Mouse (Mus musculus): Measurements from ENCODE around the gene Rpn2.
A peak's percentile ranks its signal among the peaks of the same experiment; 100 is the strongest.

DNA sequence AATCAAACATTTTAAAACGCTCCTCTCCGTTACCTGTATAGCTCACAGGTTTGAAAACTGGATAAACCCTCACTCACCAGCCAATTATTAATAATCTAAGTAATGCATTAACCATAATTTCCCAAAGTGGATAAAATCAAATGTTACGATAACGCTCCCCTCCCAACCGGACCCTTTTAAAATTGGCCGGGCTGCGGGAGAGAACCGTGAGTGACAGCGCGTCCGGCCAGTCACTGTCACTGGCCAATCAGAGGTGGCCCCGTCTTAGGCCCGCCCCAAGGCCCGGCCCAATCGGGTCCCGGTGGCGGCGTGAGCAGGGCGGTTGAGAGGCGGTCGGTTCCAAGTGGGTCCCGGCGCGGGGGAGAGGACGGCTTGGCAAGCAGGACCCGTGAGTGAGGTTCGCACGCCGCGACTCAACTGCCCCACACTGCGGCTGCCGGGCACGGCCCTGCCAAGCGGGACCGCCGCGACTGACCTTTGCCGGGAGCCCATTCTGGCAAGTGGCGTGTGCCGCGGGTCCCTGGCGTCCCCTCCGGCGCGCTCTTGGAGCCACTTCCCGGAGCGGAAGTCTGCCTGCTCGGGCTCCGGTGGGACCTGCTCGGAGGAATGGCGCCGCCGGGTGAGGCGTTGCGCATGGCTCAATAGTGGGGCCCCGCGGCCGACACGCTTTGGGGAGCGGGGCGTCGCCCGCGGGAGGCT lies at the start of gene Rpn2:
- TF ChIP-seq CTCF (IDR thresholded peaks at IDR 0.05; ENCODE audit: low read depth) = peak; percentile 14; the same call in 1 of the 2 replicates
- no peak; the same call in 1 of the 2 replicates for TF ChIP-seq EP300 (IDR thresholded peaks at IDR 0.05; ENCODE audit: low read depth)

Data from liver, postnatal 0 days (tissue).